Mouse (Mus musculus) heart, adult 2 months (tissue): ENCODE data around the gene Brat1.

Source experiments
- CTCF ChIP-seq: fragments of 200-600 bp; IDR thresholded peaks from 2 replicates; pipeline ENCODE4 v1.8.1; 2022; ENCODE audit warnings: antibody characterized with exemption, mild to moderate bottlenecking, moderate library complexity
- EP300 ChIP-seq: fragments of 200-500 bp; IDR thresholded peaks from 2 replicates; pipeline ENCODE4 v1.6.1; 2011; ENCODE audit warnings: low read depth, low read length, control low read depth; ENCODE audit not compliant: insufficient read depth
- POLR2A ChIP-seq: fragments of 200-500 bp; IDR thresholded peaks from 2 replicates; pipeline ENCODE4 v1.6.1; 2011; ENCODE audit warnings: mild to moderate bottlenecking, low read depth, low read length, control low read depth; ENCODE audit not compliant: insufficient read depth

- TF ChIP-seq POLR2A (no peak), EP300 (no peak), CTCF (no peak)
Observed at GRCm38 (mm10) chr5:140661427-140661826, 43.4 kb upstream of the Brat1 start.
